Mouse (Mus musculus) retina, postnatal 7 days (tissue): Measurements from ENCODE around the gene Acsf3.

Experiments
- DNase-seq: peaks from one replicate; pipeline ENCODE4 v3.0.0-alpha.2; 2012; ENCODE audit warnings: low read depth, low spot score

Gene Acsf3

GRCm38 (mm10) chr8:122761109-122761508 lies 14.2 kb upstream of the Acsf3 start:
- DNase-seq: no peak

GRCm38 (mm10) chr8:122762731-122763266 lies 12.5 kb upstream of the Acsf3 start:
- no peak for DNase-seq

DNA sequence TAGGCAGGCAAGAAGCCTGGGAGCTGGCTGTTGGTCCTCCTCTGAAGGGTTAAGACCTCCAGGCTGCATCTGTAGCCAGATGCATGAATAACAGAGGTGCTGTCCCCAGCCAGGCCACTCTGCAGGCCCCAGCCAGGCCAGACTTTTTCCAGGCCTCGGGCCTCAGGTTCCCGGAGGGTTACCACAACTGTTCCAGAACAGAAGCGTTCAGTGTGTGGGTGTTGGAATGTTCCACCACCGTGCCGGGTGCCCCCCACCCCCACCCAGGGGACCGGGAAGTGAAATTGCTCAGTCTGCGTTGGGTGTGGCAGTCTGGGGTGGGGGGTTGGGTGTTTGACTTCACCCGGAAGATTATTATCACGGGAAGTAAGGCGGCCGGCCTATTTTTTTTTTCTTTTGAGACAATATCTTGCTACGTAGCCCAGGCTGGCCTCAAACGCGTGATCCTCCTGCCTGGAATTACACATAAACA lies 12.0 kb upstream of the Acsf3 start:
- DNase-seq: no peak

DNA sequence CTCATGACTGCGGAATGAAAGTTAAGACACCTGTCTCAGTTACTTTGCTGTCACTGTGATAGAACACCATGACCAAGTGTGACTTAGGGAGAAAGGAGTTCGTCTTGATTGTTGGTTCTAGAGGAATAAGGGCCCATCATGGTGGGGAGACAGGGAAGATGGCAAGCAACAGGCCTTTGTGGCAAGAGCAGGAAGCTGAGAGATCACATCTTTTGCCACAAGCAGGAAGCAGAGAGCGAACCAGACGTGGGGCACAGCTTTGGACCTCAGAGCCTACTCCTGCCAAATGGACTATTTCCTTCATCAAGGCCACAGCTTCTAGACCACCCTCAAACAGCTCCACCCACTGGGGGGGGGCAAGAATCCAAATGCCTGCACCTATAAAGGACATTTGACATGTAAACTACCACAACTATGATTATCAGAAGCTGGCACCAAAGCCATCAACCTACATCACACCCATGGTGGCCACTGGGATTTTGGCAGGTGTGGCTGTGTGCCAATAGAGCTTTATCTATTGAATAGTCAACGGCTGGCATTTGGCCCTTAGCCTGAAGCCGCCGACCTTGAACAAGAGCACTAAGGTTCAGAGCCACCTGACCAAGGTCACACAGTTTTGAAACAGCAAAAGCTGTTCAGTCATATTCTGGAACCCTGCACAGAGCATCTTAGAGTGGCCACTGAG lies 10.4 kb upstream of the Acsf3 start:
- DNase-seq: no peak

- DNase-seq: no peak
Observed at GRCm38 (mm10) chr8:122766189-122766588, 9.1 kb upstream of the Acsf3 start.

DNA sequence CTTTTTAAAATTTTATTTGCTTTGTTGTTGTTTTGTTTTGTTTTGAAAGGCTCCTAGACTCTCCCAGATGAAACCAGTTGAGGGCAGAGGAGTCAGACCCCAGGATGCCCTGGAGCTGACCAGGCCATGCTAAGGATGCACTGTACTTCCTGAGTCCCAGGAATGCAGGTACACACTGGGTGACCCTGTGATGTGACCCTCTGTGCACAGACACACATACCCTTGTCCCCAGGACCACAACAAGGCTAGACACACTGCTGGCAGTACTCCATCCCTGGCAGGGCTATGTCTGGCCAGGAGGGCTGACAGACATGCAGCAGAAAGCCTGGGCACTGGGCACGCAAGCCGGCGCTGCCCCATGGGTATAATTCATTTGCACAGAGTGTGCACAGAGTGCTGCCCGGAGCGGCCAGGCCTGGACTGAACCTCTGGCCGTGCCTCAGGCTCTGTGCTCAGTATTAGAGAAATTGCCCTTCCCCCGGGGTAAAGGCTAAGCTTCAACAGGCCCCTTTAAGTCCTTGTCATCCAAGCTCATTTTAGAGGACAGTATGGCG lies 8.6 kb upstream of the Acsf3 start:
- no peak for DNase-seq

DNA sequence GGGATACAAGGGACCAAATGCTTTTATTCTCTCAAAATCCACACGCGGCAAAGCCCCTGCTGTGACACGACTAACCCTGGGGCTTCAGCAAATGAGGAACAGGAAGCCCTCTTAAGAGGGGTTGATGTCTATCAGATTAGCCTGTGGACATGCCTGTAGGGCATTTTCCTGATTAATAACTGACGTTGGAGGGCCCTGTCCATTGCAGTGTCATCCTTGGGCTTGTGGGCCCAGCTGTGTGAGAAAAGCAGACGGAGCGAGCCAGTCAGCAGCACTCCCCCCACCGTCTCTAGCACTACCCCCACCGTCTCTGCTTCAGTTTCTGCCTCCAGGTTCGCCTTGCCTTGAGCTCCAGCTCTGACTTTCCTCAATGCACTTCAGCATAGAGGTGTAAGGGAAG lies 8.1 kb upstream of the Acsf3 start:
- no peak for DNase-seq

DNA sequence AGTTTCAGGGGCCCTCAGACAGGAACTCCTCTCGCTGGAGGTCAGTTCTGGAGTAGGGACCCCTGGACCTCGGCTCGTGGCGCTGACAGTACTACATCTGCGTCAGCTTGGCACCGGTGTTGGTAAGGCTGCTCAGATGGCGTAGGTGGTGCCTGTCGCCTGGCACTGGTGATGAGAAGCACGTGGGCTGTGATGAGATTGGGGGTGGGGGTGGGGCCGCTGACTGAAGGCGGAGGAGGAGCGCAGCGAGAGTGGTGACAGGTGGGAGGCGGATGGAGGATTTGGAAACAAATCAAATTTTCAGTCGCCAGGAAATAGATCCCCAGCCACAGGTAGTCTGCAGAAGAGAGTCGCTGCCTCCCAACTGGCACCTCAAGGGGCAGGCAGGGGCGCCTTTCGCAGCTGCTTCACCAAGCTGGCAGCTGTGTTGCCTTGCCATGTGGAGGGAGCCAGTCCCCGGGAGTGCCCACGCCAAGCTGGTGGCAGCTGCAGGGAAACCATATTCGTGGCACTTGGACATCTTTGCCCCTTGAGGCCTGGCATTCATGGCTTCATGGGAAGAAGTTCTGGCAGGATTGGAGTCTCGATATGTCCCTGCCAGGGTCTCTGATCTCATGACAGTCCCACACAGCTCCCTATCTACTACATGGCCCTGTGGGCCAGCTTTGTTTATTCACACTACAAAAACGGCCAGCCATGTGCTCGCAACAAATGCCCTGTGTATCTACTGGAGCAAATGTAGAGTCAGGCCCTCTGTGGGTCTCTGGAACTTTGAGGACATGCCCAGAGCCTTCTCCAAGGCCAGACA lies 5.8 kb upstream of the Acsf3 start:
- DNase-seq: no peak

DNA sequence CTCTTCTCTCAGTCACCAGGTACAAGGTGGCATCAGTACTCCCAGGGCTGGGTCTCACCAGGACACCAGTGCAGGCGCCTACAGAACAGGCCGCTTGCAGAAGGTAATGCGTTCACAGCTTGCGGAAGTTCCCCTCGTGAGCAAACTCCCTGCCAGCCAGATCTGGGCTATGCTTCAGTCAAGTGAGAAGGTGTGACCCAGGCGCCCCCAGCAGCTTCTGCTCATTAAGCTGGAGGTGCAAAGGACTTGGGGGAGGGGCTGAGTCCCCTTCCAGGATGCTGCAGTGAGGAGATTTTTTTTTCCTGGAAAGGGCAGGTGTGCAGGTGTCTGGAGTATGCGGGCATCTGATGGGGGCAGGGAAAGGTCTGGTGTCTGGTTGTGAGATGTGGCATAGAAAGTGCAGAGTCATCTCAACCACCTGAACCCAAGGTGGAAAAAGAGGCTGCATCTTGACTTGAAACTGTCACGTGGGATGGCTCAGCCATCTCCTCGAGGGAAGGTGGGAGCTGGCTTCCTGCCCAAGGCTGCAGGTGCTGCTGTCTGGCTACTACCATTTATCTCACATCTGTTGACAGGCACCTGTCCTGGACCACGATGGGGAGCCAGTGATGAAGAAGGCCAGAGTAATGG lies 2.7 kb upstream of the Acsf3 start:
- DNase-seq: no peak

DNA sequence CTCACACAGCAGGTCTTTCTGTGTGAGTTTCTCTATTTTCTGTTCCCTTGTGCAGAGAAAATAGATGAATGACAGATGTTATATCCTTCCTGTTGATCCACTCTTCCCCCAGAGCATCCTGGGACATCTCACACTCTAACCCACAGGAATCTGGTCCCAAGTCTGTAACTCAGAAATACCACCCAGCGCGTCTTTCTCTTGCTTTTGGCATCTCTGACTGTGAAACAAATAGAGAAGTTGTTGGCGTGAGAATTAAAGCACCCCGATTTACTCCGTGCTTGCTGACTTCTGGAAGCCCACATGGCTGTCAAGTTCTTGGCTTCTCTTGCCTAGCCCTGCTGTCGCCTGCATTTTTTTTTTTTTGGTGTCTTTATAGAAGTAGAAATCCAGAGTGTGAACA lies 2.4 kb downstream of the Acsf3 start:
- DNase-seq: no peak

- no peak for DNase-seq
Observed at GRCm38 (mm10) chr8:122778703-122779239, 3.5 kb downstream of the Acsf3 start.

DNA sequence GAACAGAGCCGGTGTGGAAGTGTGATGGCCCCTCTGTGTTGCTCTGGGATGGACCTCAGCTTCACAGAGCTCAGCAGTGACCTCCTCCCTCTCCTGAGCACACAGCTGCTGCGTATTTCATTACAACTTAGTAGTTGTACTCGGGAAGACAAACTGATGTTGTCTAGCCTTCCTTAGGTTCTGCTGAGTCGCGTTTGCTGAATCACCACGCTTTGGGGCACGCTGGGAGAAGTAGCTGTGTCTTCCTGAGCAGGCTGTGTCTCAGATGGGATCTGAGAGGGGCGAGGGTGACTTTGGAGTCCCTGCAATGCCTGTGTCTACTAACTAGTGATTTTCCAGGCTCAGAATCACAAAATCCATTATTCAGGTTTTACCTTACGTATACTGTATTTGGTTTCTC lies 4.0 kb downstream of the Acsf3 start:
- no peak for DNase-seq

- DNase-seq: no peak
Observed at GRCm38 (mm10) chr8:122784756-122785155, 9.5 kb downstream of the Acsf3 start.

- DNase-seq: no peak
Observed at GRCm38 (mm10) chr8:122789796-122790195, 14.5 kb downstream of the Acsf3 start.

DNA sequence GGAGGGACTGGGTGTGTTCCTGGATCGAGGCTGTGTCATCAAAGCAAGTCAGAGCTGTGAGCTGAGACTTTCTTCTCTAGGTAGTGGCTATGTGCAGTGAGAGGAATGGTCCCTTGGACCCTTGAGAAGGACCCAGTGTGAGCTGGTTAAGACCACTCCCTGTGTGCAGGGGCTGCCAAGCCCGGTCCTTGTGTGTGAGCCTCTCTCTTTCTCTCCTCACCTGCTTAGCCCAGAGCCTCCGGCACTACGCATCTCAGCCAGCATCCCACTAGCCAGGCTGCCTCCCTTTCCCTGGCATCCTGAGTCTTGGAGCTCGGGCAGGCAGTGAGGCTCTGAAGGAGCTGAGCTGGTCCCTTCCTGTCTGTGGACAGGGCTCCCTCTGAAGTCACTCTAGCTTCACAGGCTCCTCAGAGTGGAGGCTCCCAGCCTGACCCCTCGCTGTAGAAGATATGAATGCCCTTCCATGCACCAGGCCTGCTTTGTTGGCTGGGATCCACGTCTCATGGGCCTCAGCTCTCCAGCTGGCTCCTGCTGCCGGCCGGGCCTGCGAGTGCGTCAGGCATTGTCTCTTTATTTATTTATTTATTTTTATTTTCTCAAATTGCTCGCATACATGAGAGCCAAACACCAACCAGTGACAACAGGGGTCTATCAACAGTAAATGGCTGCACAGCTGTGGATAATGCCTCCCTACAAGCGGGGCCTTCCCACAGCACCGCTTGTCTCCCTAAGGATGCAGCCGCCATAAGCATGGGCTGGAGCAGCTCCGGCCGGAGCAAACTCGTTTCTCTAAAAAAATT lies 18.3 kb downstream of the Acsf3 start:
- no peak for DNase-seq

DNA sequence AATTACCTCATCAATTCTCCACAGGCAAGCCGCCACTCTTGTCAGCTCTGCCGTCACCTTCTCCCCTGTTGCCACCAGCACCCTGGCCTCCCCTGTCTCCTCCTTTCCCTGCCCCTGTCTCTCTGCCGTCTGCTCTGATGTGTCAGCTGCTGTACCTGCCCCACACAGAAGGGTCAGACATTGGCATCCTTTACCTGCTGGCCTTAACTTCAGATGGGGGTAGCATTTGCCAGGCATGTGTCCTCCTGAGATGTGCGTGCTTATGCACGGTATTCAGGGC lies 18.8 kb downstream of the Acsf3 start:
- no peak for DNase-seq

- DNase-seq: no peak
Observed at GRCm38 (mm10) chr8:122803906-122804761, 28.8 kb downstream of the Acsf3 start.

- no peak for DNase-seq
Observed at GRCm38 (mm10) chr8:122805349-122805748, 30.1 kb downstream of the Acsf3 start.

DNA sequence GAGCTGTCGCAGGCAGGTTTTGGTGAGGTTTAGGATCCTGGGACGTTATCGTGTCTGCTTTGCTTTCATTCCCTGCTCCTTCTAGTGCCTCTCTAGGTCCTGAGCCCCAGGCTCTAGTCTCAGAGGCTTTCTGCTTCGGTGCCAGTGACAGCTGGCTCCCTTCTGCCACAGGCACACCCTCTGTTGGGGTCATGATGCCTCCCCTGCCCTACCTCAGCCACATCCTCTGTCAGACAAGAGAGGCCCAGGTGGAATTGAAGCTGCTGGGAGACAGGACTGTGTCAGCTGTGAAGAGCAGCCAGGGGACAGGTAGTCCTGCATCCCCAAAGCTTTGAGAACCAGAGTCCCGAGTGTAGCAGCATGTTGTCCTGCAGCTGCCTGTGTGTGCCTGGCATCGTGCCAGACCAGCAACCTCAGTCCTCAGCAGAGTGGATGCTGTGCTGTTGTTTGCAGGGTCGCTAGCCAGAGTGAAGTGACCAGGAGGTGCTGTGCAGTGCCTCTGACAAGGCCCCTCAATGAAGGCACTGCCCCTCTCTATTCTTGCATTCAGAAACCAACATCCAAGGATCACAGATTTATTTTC lies 31.8 kb downstream of the Acsf3 start:
- DNase-seq: no peak

DNA sequence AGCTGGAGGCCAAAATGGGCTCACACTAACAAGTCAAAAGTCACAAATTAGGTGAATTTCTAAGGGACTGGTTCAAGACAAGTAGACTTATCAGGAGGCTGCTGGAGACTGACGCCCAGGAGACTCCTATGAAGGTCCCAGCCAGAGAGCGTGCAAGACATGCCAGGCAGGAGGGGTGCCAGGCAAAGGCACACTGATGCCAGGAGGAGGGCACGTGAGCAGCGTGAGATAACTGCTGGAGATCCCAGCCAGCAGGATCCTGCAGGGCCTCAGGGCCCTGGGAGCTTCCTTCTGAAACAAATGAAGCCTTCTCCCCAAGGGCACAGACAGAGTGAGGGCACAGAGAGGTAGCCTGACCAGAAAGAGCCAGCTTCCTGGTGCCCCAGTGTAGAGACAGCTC lies 32.6 kb downstream of the Acsf3 start:
- DNase-seq: no peak
